Mouse (Mus musculus): ENCODE data around the gene Prickle3.
A peak's percentile ranks its signal among the peaks of the same experiment; 100 is the strongest.

The Prickle3 gene

GRCm38 (mm10) chrX:7657221-7657639 is at the start of gene Prickle3:
Gene Prickle3 (plus strand): TSS chrX:7657260.
- TF ChIP-seq CTCF (conservative IDR thresholded peaks at IDR 0.05; ENCODE audit: low read length) (no peak), POU5F1 (IDR thresholded peaks at IDR 0.05; ENCODE audit: borderline replicate concordance, low read length) (no peak), NANOG (IDR thresholded peaks at IDR 0.05; ENCODE audit: borderline replicate concordance, low read length) (no peak)
- peak within 1 kb of the TSS; percentile 69 for H3K4me3 ChIP-seq (replicated peaks; ENCODE audit: low read length)
- H3K4me1 ChIP-seq (replicated peaks; ENCODE audit: low read depth, low read length): peaks cover 35% of the 10 kb centered on the region
- no peaks in the 10 kb centered on the region for H3K27me3 ChIP-seq (ENCODE audit: insufficient read depth, low read length)
- H3K9me3 ChIP-seq (ENCODE audit: low read length): no peaks in the 10 kb centered on the region
- H3K36me3 ChIP-seq (ENCODE audit: insufficient read depth, low read length): no peaks in the 10 kb centered on the region

GRCm38 (mm10) chrX:7610035-7610434 is 47.0 kb upstream of the Prickle3 start:
- peaks cover 14% of the 10 kb centered on the region; the same call in 1 of the 2 replicates for H3K4me1 ChIP-seq (replicated peaks; ENCODE audit: low read depth, low read length)
- peak overlapping the region; percentile 69 for H3K4me3 ChIP-seq (replicated peaks; ENCODE audit: low read length)
- no peak for TF ChIP-seq POU5F1 (IDR thresholded peaks at IDR 0.05; ENCODE audit: borderline replicate concordance, low read length)
- TF ChIP-seq CTCF (conservative IDR thresholded peaks at IDR 0.05; ENCODE audit: low read length): no peak
- no peak for TF ChIP-seq NANOG (IDR thresholded peaks at IDR 0.05; ENCODE audit: borderline replicate concordance, low read length)
- peaks cover 36% of the 10 kb centered on the region for H3K27me3 ChIP-seq (ENCODE audit: insufficient read depth, low read length)
- no peaks in the 10 kb centered on the region for H3K36me3 ChIP-seq (ENCODE audit: insufficient read depth, low read length)
- no peaks in the 10 kb centered on the region for H3K9me3 ChIP-seq (ENCODE audit: low read length)

- no peak for TF ChIP-seq POU5F1 (IDR thresholded peaks at IDR 0.05; ENCODE audit: borderline replicate concordance, low read length)
- no peak for TF ChIP-seq NANOG (IDR thresholded peaks at IDR 0.05; ENCODE audit: borderline replicate concordance, low read length)
- no peak for TF ChIP-seq CTCF (conservative IDR thresholded peaks at IDR 0.05; ENCODE audit: low read length)
- Histone ChIP-seq H3K36me3 (ENCODE audit: insufficient read depth, low read length) (no peaks in the 10 kb centered on the region), H3K4me3 (replicated peaks; ENCODE audit: low read length) (peak overlapping the region; percentile 69), H3K4me1 (replicated peaks; ENCODE audit: low read depth, low read length) (peaks cover 14% of the 10 kb centered on the region; the same call in 1 of the 2 replicates), H3K9me3 (ENCODE audit: low read length) (no peaks in the 10 kb centered on the region), H3K27me3 (ENCODE audit: insufficient read depth, low read length) (peaks cover 36% of the 10 kb centered on the region)
Measured at GRCm38 (mm10) chrX:7610536-7611258, 46.4 kb upstream of the Prickle3 start.

- Histone ChIP-seq H3K27me3 (ENCODE audit: insufficient read depth, low read length) (peaks cover 2% of the 10 kb centered on the region; the same call in 1 of the 2 replicates), H3K36me3 (ENCODE audit: insufficient read depth, low read length) (no peaks in the 10 kb centered on the region), H3K4me3 (replicated peaks; ENCODE audit: low read length) (no peak overlapping the region), H3K4me1 (replicated peaks; ENCODE audit: low read depth, low read length) (no peaks in the 10 kb centered on the region), H3K9me3 (ENCODE audit: low read length) (no peaks in the 10 kb centered on the region)
- TF ChIP-seq CTCF (conservative IDR thresholded peaks at IDR 0.05; ENCODE audit: low read length) (no peak), POU5F1 (IDR thresholded peaks at IDR 0.05; ENCODE audit: borderline replicate concordance, low read length) (no peak), NANOG (IDR thresholded peaks at IDR 0.05; ENCODE audit: borderline replicate concordance, low read length) (no peak)
Measured at GRCm38 (mm10) chrX:7617889-7618551, 39.0 kb upstream of the Prickle3 start.

GRCm38 (mm10) chrX:7632560-7632959 is 24.5 kb upstream of the Prickle3 start:
- H3K36me3 ChIP-seq (ENCODE audit: insufficient read depth, low read length): no peaks in the 10 kb centered on the region
- no peak for TF ChIP-seq CTCF (conservative IDR thresholded peaks at IDR 0.05; ENCODE audit: low read length)
- TF ChIP-seq NANOG (IDR thresholded peaks at IDR 0.05; ENCODE audit: borderline replicate concordance, low read length): no peak
- no peak for TF ChIP-seq POU5F1 (IDR thresholded peaks at IDR 0.05; ENCODE audit: borderline replicate concordance, low read length)
- no peak overlapping the region for H3K4me3 ChIP-seq (replicated peaks; ENCODE audit: low read length)
- H3K27me3 ChIP-seq (ENCODE audit: insufficient read depth, low read length): no peaks in the 10 kb centered on the region
- peaks cover 4% of the 10 kb centered on the region; the same call in 1 of the 2 replicates for H3K4me1 ChIP-seq (replicated peaks; ENCODE audit: low read depth, low read length)
- no peaks in the 10 kb centered on the region for H3K9me3 ChIP-seq (ENCODE audit: low read length)

- Histone ChIP-seq H3K36me3 (ENCODE audit: insufficient read depth, low read length) (no peaks in the 10 kb centered on the region), H3K9me3 (ENCODE audit: low read length) (no peaks in the 10 kb centered on the region), H3K27me3 (ENCODE audit: insufficient read depth, low read length) (peaks cover 11% of the 10 kb centered on the region), H3K4me1 (replicated peaks; ENCODE audit: low read depth, low read length) (peaks cover 23% of the 10 kb centered on the region), H3K4me3 (replicated peaks; ENCODE audit: low read length) (no peak overlapping the region)
- TF ChIP-seq CTCF (conservative IDR thresholded peaks at IDR 0.05; ENCODE audit: low read length) (no peak), POU5F1 (IDR thresholded peaks at IDR 0.05; ENCODE audit: borderline replicate concordance, low read length) (no peak), NANOG (IDR thresholded peaks at IDR 0.05; ENCODE audit: borderline replicate concordance, low read length) (no peak)
Measured at GRCm38 (mm10) chrX:7635101-7635500, 22.0 kb upstream of the Prickle3 start.

- Histone ChIP-seq H3K36me3 (ENCODE audit: insufficient read depth, low read length) (no peaks in the 10 kb centered on the region), H3K4me1 (replicated peaks; ENCODE audit: low read depth, low read length) (peaks cover 31% of the 10 kb centered on the region), H3K9me3 (ENCODE audit: low read length) (no peaks in the 10 kb centered on the region), H3K4me3 (replicated peaks; ENCODE audit: low read length) (peak within 1 kb of the TSS; percentile 53), H3K27me3 (ENCODE audit: insufficient read depth, low read length) (peaks cover 29% of the 10 kb centered on the region)
- TF ChIP-seq NANOG (IDR thresholded peaks at IDR 0.05; ENCODE audit: borderline replicate concordance, low read length) (no peak), CTCF (conservative IDR thresholded peaks at IDR 0.05; ENCODE audit: low read length) (no peak), POU5F1 (IDR thresholded peaks at IDR 0.05; ENCODE audit: borderline replicate concordance, low read length) (no peak)
Measured at GRCm38 (mm10) chrX:7638401-7639091, 18.5 kb upstream of the Prickle3 start, which contains the start of gene Syp. Gene Syp (plus strand): TSS chrX:7638471.

Data from E14TG2a.4 (cell line).